Mouse (Mus musculus): ENCODE data around the gene Jak2. TPM values are rescaled to one million over a fixed set of nuclear protein-coding genes. Genes with fewer than 3 reads are reported as not detected.

The Jak2 gene
- polyA plus RNA-seq, 1 experiment from 2014 or later, result 5.0 TPM

GRCm38 (mm10) chr19:29361468-29362130, 110.0 kb downstream of the Jak2 start:
- Histone ChIP-seq H3K27me3 (ENCODE audit: control insufficient read depth, insufficient read depth, low read length) (no peaks in the 10 kb centered on the region), H3K4me1 (ENCODE audit: control insufficient read depth, insufficient read depth, low read length) (peaks cover 15% of the 10 kb centered on the region), H3K36me3 (ENCODE audit: control insufficient read depth, insufficient read depth, low read length) (no peaks in the 10 kb centered on the region), H3K9ac (ENCODE audit: low read length) (peak overlapping the region; percentile 83), H3K4me3 (replicated peaks; ENCODE audit: low read length) (peak overlapping the region; percentile 78), H3K9me3 (replicated peaks; ENCODE audit: control insufficient read depth, low read length) (no peaks in the 10 kb centered on the region), H3K27ac (ENCODE audit: low read length) (peak overlapping the region; percentile 16; the same call in 1 of the 2 replicates), H3K4me2 (ENCODE audit: low read depth, low read length) (peak overlapping the region; percentile 83)
- 3% methylated on average over 33 of the region's 33 CpGs for WGBS
- ATAC-seq (ENCODE audit: insufficient read depth, low FRiP score), result peak; percentile 99

GRCm38 (mm10) chr19:29362173-29362930, 110.7 kb downstream of the Jak2 start:
- peaks cover 18% of the 10 kb centered on the region for H3K4me1 ChIP-seq (ENCODE audit: control insufficient read depth, insufficient read depth, low read length)
- H3K4me2 ChIP-seq (ENCODE audit: low read depth, low read length), result peak overlapping the region; percentile 83
- no peaks in the 10 kb centered on the region for H3K27me3 ChIP-seq (ENCODE audit: control insufficient read depth, insufficient read depth, low read length)
- 30% methylated on average over 13 of the region's 13 CpGs for WGBS
- peak overlapping the region; percentile 83 for H3K9ac ChIP-seq (ENCODE audit: low read length)
- H3K9me3 ChIP-seq (replicated peaks; ENCODE audit: control insufficient read depth, low read length), result no peaks in the 10 kb centered on the region
- no peak for ATAC-seq (ENCODE audit: insufficient read depth, low FRiP score)
- peak overlapping the region; percentile 16; the same call in 1 of the 2 replicates for H3K27ac ChIP-seq (ENCODE audit: low read length)
- H3K36me3 ChIP-seq (ENCODE audit: control insufficient read depth, insufficient read depth, low read length), result no peaks in the 10 kb centered on the region
- peak overlapping the region; percentile 78 for H3K4me3 ChIP-seq (replicated peaks; ENCODE audit: low read length)

Other genes with a start within 250 kb of the Jak2 start
- 118 and 125 TPM in 2 replicates for gene Ak3, start 203.9 kb upstream of the Jak2 start, polyA plus RNA-seq (2015; fragmentation: Nextera tagmentation; extraction: Ambion mirVana)
- gene Rcl1, start 150.5 kb upstream of the Jak2 start, polyA plus RNA-seq (2015; fragmentation: Nextera tagmentation; extraction: Ambion mirVana), result 53.3 and 53.5 TPM in 2 replicates
- 4.8 and 8.8 TPM in 2 replicates for gene Insl6, start 73.5 kb downstream of the Jak2 start, polyA plus RNA-seq (2015; fragmentation: Nextera tagmentation; extraction: Ambion mirVana)
- 0.44 TPM in 1 of 2 replicates, not detected in the other for gene Rln1, start 82.8 kb downstream of the Jak2 start, polyA plus RNA-seq (2015; fragmentation: Nextera tagmentation; extraction: Ambion mirVana)
- gene Plgrkt, start 115.6 kb downstream of the Jak2 start, polyA plus RNA-seq (2015; fragmentation: Nextera tagmentation; extraction: Ambion mirVana), result 91.4 and 95.4 TPM in 2 replicates
- 0.28 and 0.45 TPM in 2 replicates for gene Cd274, start 115.6 kb downstream of the Jak2 start, polyA plus RNA-seq (2015; fragmentation: Nextera tagmentation; extraction: Ambion mirVana)
- not detected in 2 replicates for gene Pdcd1lg2, start 159.1 kb downstream of the Jak2 start, polyA plus RNA-seq (2015; fragmentation: Nextera tagmentation; extraction: Ambion mirVana)